Mouse (Mus musculus): ENCODE measurements around the gene Klhdc8a.

The Klhdc8a gene

DNA sequence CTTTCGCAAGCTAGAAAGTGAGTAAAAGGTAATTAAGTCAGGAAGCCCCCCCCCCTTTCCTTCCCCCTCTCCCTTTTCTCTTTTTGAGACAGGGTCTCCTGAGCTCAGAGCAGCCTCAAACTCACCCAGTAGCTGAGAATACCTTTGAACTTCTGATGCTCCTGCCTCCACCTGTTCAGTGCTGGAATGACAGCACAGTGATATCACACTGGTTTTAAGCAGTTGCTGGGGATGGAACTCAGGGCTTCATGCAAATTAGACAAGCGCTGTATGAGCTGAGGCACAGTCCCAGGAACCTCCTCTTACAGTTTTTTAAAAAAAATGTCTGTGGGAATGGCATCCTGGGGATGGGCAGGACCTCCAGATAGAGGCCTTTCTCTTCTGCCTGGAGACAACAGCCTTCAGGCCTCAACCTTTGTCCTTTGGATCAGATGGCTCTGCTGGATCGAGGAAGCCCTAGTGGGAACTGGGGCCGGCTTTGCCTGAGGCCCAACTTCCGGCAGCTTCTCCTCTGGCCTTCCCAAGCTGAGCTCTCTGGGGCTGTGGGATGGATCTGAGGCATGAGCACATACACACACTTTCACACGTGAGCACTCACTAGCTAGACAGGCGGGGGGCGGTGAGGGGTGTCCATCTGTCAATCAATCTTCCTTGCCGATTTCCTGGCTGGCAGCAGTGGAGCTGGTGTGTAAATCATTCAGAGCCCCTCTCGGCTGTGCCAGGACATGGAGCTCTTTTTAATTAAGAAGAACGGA lies 7.3 kb upstream of the Klhdc8a start:
- no peak for DNase-seq (ENCODE audit: low spot score in 2 of 2)

DNA sequence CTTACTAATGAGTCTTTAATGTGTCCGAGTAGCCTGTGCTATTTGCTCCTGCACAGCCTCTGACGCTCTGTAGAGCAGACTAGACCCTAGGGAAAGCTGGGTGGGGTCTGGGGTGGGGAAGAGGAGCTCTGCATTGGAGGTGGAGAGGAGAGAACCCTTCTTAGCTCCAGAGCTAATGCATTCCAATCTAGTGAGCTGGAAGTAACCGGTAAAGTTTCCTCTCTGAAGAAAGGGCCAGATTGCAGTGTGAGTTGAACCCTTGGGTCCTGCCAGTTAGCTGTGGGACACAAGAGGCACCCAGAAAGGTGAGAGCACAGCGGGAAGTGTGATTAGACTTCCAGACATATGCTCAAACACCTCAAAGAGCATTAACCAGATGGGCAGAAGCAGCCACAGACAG lies 6.7 kb upstream of the Klhdc8a start:
- no peak for DNase-seq (ENCODE audit: low spot score in 2 of 2)

DNA sequence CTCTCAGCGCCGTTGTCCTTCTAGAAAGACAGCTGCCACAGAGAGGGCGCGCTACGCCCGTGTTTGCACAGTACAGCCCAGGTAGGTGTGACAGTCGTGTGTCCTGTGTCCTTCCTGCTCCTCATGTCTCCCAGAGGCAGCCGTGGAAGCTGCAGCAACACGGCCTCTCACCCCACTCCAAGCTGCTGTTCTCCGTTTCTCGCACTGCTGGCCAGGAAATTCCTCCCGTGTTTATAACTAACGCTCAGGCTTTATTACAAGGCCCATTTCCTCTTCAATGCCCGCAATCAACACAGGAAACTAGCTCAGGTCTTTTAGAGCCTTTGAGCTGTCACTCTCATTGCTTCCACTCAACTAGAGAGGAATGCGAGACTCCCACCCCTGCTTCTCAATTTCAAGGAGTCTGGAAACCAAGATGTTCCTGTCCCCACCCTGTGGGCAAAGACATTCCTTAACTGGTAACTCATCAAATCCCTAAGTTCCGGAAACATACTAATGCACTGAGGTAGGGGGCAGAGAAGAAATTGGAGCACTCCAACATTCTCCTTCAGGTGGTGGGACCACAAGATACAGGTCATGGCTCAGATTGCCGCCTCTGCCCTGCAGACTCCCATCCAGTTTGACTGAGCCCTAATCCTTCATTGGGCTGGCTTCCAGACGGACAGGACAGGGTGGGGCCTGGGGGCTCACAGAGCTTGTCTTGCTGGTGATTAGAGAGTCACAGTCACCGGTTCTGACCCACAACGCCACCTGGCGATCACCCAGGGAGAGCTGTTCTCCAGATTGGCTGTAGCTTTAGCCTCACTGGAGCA lies 5.9 kb upstream of the Klhdc8a start:
- no peak for DNase-seq (ENCODE audit: low spot score in 2 of 2)

DNA sequence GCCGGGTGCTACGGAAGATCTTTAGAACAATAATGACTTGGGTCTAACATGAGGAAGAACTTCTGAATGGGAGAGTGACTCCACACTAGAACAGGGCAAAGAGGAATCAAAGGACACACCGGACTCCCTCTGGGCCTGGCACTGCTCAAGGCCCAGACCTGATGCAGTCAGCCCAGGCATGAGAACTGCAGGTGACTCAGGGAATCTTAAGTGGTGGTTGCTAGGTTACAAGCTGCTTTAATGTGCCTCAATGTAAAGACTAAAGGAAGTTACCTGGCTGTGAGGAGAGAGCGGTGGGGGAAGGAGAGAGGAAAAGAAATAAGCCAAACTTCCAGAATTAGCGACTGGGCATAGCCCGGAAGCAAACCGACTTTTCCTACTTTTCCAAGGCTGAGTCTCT lies 2.9 kb upstream of the Klhdc8a start:
- DNase-seq (ENCODE audit: low spot score in 2 of 2) = no peak

DNA sequence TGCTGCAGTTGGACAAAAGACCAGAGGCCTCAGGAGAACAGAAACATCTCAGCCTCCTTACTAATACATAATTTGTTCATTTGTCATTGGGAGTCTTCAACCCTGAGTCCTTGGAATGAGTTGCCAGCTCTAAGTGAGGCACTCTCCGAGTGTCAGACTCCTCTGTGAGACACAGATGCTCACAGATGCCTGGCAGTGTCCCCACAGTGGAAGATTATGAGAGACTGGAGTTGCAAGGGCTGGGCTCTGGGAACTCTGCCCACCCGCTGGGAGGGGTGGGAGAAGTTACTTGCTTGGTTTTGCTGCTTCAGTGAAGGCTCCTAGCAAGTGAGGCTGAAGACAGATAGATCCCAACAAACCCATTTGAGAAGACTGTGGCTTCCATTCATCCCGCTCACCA lies 2.4 kb upstream of the Klhdc8a start:
- DNase-seq (ENCODE audit: low spot score in 2 of 2) = no peak

DNA sequence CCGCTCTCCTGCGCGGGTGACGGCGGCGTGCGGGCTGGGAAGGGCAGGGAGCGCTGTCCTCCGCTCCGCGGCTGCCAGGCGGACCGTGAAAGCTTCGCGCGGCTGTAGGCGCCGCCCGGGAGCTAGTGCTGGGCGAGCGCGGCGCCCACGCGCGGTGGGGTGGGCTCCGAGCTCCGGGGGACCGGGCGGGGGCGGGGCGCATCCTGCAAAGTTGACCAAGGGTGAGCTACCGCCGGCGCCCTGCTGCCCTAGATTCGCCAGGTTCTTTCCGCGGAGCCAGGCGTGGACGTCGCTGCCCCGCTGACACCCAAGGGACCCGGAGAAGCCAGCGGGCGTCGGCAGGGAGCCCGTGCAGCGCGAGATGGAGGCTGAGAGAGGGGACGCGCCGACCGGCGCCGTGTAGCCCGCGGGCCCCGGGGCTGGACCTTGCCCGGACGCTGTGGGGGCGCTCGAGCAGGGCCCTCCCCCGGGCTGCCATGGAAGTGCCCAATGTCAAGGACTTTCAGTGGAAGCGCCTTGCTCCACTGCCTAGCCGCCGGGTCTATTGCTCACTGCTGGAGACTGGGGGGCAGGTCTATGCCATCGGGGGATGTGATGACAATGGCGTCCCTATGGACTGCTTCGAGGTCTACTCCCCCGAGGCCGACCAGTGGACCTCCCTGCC lies 507 bp downstream of the Klhdc8a start:
- DNase-seq (ENCODE audit: low spot score in 2 of 2) = peak in 1 of 2 experiments; percentile 44

DNA sequence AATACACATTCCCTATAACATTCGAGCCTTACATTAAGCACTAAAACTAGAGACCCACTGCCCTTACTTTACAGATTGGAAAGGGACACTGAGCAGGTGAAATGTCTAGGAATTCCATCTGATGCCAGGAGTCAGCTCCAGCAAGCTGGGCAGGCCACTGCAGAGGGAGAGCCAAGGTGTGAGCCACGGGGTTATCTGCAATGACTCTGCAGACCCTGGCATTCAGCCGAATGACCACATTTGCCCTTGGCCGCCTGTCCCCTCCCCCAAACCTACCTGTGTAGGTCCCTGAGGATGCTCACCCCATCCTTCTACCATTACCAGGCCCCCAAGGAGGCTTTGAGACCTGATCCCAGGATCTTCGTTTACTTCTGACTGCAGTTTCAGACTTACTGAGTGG lies 1.3 kb downstream of the Klhdc8a start:
- no peak for DNase-seq (ENCODE audit: low spot score in 2 of 2)

DNA sequence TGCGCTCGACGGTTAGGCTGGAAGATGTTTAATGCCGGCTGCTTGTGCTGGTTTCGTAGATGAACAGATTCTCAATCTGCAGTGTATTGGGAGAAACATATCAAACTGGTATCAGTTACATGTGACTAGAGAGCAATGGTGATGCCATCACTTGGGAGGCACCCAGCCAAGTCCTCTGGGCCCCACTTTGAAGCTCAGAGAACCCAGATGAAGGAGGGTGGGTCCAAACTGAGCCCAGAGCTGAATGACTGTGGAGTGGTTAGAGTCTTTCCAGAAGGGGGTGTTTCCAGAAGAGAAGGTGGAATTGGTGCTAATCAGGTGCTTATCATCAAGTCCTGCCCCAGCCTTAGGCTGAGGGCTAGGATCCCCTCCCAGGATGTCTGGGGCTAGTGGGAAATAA lies 2.8 kb downstream of the Klhdc8a start:
- DNase-seq (ENCODE audit: low spot score in 2 of 2) = no peak

DNA sequence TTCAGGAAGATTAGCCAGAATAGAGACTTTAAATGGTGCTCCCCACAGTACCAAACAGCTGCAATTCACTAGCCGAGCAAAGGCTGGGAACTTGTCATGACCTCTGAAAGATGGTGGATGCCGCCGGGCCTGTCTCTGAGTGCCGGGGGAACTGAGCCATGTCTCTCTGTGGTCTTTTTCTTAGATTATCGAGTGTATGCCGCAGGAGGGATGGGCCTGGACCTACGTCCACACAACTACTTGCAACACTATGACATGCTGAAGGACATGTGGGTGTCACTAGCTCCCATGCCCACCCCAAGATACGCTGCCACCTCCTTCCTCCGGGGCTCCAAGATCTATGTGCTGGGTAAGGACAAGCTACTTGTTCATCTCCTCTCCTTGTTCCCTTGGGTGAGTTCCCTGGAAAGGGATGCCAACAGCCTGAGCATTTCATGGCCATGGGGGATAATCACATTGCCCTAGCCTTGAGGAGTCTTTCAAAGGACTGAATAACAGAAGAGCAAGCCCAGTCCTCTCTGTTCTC lies 4.0 kb downstream of the Klhdc8a start:
- no peak for DNase-seq (ENCODE audit: low spot score in 2 of 2)

DNA sequence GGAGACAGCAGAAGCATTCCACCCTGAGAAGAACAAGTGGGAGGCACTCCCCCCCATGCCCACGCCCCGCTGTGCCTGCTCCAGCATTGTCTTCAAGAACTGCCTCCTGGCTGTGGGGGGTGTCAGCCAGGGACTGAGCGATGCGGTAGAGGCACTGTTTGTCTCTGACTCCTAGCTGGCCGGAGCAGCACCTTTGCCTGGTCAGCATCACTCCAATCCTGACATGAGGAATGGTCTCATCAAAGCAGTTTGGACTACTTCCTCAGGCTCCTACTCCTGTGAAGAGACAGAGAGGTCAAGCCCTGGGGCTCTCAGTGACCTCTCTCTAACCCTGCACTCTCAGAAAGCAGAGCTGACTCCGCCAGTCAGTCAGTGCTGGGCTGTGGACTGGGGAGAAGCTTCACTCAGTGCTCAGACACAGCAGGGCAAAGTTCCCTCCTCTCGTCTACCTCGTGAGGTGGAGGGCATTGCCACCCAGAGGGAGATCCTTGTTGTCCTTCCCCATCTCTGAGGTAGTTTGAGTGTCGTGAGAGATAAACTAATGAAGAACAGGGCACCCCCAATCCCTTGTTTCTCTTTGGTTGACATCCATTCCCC lies 6.3 kb downstream of the Klhdc8a start:
- DNase-seq (ENCODE audit: low spot score in 2 of 2) = no peak

DNA sequence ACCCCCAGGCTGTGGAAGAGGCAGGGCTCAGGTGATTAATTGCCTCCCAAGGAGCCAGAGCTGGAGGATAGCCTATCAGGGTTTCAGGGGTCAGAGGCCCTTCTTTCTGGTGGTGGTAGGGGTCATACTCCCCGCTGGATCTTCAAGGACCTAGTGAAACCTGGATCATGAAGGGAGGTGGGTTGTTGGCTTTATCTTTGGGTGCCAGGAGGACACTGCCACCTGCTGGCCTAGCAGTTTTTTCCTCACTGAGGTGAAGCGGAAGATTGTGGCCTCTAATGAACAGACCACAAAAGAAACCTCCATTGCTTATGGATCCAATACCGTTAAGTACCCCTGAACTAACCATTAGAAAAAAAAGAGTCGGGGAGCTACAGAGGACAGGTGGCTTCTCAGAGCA lies 7.7 kb downstream of the Klhdc8a start:
- peak; percentile 45 to 50 for DNase-seq (ENCODE audit: low spot score in 2 of 2)

DNA sequence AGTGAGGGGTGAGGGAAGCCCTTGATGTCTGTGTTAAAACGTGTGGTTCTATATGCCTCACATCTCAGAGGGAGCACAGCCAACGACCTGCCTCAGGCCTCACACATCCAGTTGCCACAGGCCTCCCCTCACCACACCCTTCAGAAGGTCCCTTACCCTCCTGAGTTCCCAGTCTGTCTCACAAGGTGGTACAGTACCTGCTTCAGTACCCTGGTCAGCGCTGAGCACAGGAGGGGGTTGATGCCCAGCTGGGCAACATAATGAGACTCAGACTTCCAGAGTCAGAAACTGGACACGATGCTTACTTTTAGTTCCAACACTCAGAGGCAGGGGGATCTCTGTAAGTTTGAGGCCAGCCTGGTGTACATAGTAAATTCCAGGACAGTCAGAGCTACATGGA lies 8.4 kb downstream of the Klhdc8a start:
- no peak for DNase-seq (ENCODE audit: low spot score in 2 of 2)

DNA sequence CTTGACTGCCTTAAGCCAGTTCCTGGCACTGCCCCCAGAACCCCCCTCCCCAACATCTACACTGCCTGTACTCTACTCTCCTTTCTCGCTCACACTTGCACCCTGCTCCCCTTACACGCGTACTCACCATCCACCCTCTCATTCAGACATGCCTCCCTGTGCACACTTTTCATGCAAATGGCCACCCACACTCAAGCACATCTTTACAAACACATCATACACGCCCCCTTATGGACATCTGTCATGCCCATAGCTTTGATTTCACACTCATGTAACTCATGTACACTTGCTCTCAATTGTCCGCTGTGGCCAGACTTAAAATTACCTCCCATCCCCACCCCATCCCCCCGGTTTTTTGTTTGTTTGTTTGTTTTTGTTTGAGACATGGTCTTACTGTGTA lies 9.5 kb downstream of the Klhdc8a start:
- no peak for DNase-seq (ENCODE audit: low spot score in 2 of 2)

DNA sequence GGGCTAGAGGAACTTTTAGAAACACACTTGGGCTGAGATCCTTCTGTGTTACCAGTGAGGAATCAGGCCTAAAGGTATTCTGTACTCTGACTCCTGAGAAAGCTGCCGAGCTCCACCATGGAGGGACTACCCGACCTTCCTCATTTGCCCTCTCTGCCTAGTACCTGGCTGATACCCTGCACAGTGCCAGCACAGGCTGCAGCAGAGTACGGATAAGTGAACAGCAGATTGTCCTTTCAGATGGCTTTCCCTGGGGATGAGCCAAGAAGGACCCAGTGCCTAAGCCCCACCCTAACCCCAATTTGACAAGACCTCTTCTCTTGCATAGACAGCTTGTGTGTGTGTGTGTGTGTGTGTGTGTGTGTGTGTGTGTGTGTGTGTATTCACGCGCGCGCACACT lies 10.2 kb downstream of the Klhdc8a start:
- no peak for DNase-seq (ENCODE audit: low spot score in 2 of 2)

DNA sequence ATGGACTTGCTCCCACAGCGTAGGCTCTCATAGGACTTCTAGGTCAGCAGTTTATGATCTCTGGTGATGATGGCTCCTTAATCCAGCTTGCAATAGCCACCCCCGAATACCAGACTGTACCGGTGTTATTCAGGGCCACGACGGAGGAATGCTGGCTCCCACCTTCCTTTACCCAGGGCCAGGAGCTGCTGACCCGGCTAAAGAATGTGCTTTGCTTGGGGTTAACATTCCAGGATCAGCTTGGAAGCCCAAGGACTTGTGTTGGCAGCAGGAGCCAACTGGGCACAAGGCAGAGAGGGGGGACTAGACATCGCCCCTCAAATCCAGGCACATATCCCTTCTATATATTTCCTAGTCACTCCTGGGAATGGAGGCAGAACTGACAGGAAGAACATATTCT lies 12.3 kb downstream of the Klhdc8a start:
- DNase-seq (ENCODE audit: low spot score in 2 of 2) = no peak

DNA sequence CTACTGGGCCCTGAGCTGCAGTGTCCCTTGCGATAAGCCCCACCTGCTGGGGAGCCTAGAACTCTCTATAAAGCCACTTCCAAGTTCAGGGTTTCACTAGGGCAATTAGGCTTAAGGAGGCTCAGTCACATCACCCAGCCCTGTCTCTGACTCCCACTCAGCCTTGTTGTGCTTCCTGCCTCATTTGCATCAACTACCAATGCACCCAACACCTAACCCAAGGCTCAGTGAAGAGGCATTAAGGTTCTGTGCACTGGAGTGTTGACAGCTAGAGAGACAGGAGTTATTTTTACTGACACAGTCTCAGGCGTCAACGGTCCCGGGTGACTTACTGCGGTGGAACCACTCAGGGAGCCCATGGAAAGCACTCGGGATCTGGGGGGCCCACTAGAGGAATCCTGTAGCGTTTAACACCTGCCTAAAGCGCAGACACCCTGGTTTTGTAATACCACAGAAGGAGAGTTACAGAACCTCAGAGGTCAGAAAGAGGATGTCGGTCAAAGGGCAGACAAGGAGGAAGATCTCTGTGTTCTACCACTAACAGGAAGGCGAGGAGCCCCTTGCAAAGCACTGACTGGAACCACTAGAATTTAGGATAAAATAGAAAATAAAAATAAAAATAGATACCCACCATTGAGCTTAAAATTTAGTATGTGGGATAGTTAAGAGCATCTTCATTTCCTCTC lies 12.9 kb downstream of the Klhdc8a start:
- DNase-seq (ENCODE audit: low spot score in 2 of 2) = no peak

DNA sequence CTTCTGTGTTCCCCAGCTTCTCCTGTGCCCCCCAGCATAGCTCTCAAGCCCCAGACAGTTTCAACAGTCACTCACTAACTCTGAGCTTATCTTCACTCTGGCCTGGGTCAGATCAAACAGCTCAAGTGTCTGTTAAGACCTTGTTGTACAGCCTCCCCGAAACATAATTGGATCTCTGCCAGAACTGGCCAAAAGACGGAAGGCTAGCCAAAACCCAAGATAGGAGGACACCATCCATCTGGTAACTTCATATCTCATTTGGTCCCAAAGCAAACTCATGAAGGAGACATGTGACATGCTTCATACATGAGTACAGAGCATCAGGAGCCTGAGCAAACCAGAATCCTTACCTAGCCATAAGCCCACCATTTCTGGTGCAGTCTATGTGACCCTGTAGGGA lies 13.6 kb downstream of the Klhdc8a start:
- DNase-seq (ENCODE audit: low spot score in 2 of 2) = no peak

DNA sequence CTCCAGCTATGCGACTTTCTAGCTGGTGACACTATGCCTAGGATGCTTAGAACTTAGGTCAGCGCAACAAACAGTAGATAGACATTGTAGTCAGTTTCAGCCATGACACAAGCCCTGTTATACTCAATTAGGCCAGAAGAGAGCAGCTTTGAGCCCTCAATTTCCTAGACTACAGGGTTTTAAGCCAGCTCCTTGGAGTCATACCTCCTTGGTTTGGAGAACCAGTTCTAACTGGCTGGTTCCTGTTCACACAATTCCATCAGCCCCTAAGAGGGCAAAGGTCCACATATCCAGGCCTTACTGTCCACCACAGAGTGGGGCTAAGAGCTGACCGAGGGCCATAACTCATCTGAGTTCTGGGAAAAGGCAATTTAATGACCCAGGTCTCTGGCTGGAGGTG lies 14.3 kb downstream of the Klhdc8a start:
- DNase-seq (ENCODE audit: low spot score in 2 of 2) = peak; percentile 43 to 64

DNA sequence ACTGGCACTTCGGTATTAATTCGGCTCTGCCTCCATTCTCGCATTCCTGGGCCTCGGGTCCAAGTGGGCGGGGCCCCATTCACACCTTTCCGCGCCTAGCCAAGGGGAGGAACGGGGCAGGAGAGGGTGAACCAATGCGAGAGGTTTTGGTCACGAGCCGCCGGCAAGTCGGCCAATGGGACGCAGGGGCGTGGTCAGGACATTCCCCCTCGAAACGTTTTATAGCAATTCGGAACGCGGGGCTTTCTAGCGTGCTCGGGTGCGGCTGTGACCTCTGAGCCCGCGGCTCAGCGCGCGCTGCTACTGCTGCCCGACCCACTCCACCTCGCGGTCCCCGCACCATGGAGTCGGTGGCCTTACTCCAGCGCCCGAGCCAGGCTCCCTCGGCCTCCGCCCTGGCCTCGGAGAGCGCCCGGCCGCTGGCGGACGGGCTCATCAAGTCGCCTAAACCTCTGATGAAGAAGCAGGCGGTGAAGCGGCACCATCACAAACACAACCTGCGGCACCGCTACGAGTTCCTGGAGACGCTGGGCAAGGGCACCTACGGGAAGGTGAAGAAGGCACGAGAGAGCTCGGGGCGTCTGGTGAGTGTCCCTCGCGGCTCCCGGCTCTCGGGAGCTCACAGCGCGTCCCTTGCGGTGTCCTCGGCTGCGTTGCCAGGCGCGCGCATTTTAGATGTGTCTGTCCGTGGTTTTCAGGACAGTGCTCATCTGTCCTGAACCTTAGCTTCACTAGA lies 17.6 kb downstream of the Klhdc8a start, which contains the start of gene Nuak2:
Nuak2 (plus strand) TSS at position 238 of the 736 bp plus-strand sequence.
- DNase-seq (ENCODE audit: low spot score in 2 of 2) = peak; percentile 82 to 88

DNA sequence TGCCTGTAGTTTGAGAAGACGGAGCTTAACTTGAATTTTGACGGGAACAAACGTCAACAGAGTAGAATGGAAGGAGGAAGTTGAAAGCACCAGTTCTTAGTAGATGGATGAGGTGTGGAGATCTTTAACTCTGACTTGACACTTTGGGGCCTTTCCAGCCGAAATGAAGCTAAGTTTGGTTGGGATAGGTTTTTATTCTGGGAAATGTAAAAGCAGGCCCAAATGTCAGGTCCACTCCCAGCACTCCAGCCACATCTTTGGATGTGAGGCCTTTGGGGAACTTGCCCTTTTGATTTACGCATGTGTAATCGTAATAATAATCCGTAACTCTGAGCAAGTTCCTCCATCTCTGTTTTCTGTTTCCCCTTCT lies 18.2 kb downstream of the Klhdc8a start:
- no peak for DNase-seq (ENCODE audit: low spot score in 2 of 2)

DNA sequence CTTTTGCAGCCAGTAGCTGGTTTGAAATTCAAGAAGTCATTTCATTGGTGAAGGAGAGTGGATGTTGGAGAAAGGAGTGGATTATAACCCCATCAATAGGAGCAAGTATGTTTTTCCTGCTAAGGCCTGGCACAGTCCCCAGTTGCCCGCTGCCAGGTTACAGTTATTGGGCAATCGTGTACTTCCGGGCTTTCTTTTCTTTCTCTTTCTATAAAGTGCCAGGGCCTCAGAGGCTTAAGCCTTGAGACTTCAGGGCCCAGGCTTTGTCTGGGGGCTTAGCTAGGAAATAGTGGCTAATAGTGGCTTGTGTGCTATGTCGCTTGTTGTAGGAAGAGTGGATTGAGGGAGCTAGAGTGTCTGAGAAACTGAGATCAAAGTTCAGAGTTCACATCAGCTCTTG lies 19.0 kb downstream of the Klhdc8a start:
- peak; percentile 38 to 72 for DNase-seq (ENCODE audit: low spot score in 2 of 2)

All from urinary bladder, postnatal 36 days (tissue).